Mouse (Mus musculus) embryonic facial prominence, embryonic 10.5 days (tissue): ENCODE results near the gene Bbx. TPM values are rescaled to one million over a fixed set of nuclear protein-coding genes. Genes with fewer than 3 reads are reported as not detected.

ENCODE experiments used
- DNase-seq: peaks from one replicate; pipeline ENCODE4 v3.0.0-alpha.2; 2017; ENCODE audit warnings: low spot score
- H3K27ac ChIP-seq: fragments of 300-500 bp; sonication (generic); replicated peaks from 2 replicates; pipeline ENCODE4 v1.5.1; 2016; ENCODE audit warnings: mild to moderate bottlenecking
- H3K27me3 ChIP-seq: fragments of 300-500 bp; sonication (generic); replicated peaks from 2 replicates; pipeline ENCODE4 v1.6.1; 2016; ENCODE audit warnings: low read depth, mild to moderate bottlenecking; ENCODE audit not compliant: poor library complexity, severe bottlenecking
- H3K36me3 ChIP-seq: fragments of 300-500 bp; sonication (generic); replicated peaks from 2 replicates; pipeline ENCODE4 v1.6.1; 2016; ENCODE audit warnings: mild to moderate bottlenecking, moderate library complexity
- H3K4me1 ChIP-seq: fragments of 300-500 bp; sonication (generic); 2 replicates; pipeline ENCODE4 v1.6.1; 2016
- H3K4me3 ChIP-seq: fragments of 300-500 bp; sonication (generic); 2 replicates; pipeline ENCODE4 v1.5.1; 2016; ENCODE audit warnings: mild to moderate bottlenecking, moderate library complexity
- H3K9me3 ChIP-seq: fragments of 300-500 bp; sonication (generic); 2 replicates; pipeline ENCODE4 v1.6.1; 2016; ENCODE audit warnings: mild to moderate bottlenecking
- WGBS: fragments of 180-500 bp; shearing (Covaris S2); methylation state at CpG from one replicate; pipeline ENCODE4 v1.1.7; 2016; 5-methylcytosine and 5-hydroxymethylcytosine counted together
- polyA plus RNA-seq: library from polyadenylated mRNA; unstranded; fragments of >200 nt; fragmentation: Nextera tagmentation; extraction: Ambion mirVana; gene quantifications from 2 replicates; pipeline ENCODE4 v1.2.1, GENCODE M21; 2016

Bbx gene
- 44.6 and 48.3 TPM in 2 replicates for polyA plus RNA-seq

GRCm38 (mm10) chr16:50432062-50432878, at the start of gene Bbx:
Bbx (minus strand) TSS chr16:50432390.
- peak within 1 kb of the TSS; percentile 96 for H3K27ac ChIP-seq
- H3K9me3 ChIP-seq, result no peaks in the 10 kb centered on the region
- peak within 1 kb of the TSS; percentile 95 for H3K4me3 ChIP-seq
- peak; percentile 94 for DNase-seq
- no peaks in the 10 kb centered on the region for H3K36me3 ChIP-seq
- no peaks in the 10 kb centered on the region for H3K27me3 ChIP-seq
- H3K4me1 ChIP-seq, result peaks cover 9% of the 10 kb centered on the region
- WGBS, result under 1% methylated on average over 55 of the region's 55 CpGs

GRCm38 (mm10) chr16:50481892-50482291, 49.7 kb upstream of the Bbx start:
- no peak overlapping the region for H3K27ac ChIP-seq
- H3K9me3 ChIP-seq, result no peaks in the 10 kb centered on the region
- DNase-seq, result no peak
- 72% methylated on average over 7 of the region's 7 CpGs for WGBS
- H3K27me3 ChIP-seq, result no peaks in the 10 kb centered on the region
- no peaks in the 10 kb centered on the region for H3K36me3 ChIP-seq
- 0 out of 2 replicates have a peak, but pooled peaks cover 5% of the 10 kb centered on the region for H3K4me1 ChIP-seq
- no peak overlapping the region for H3K4me3 ChIP-seq

GRCm38 (mm10) chr16:50481341-50481740, 49.2 kb upstream of the Bbx start:
- Histone ChIP-seq H3K4me1 (0 out of 2 replicates have a peak, but pooled peaks cover 5% of the 10 kb centered on the region), H3K36me3 (no peaks in the 10 kb centered on the region), H3K27me3 (no peaks in the 10 kb centered on the region), H3K9me3 (no peaks in the 10 kb centered on the region), H3K4me3 (no peak overlapping the region), H3K27ac (no peak overlapping the region)
- WGBS, result 65% methylated on average over 5 of the region's 5 CpGs
- no peak for DNase-seq

- H3K9me3 ChIP-seq, result no peaks in the 10 kb centered on the region
- no peak overlapping the region for H3K4me3 ChIP-seq
- H3K27ac ChIP-seq, result no peak overlapping the region
- no peaks in the 10 kb centered on the region for H3K27me3 ChIP-seq
- WGBS, result 97% methylated on average over 1 of the region's 1 CpGs
- H3K36me3 ChIP-seq, result no peaks in the 10 kb centered on the region
- no peak for DNase-seq
- H3K4me1 ChIP-seq, result 0 out of 2 replicates have a peak, but pooled peaks cover 5% of the 10 kb centered on the region
Measured at GRCm38 (mm10) chr16:50478695-50479094, 46.5 kb upstream of the Bbx start.

GRCm38 (mm10) chr16:50477628-50478027, 45.4 kb upstream of the Bbx start:
- Histone ChIP-seq H3K9me3 (no peaks in the 10 kb centered on the region), H3K4me1 (0 out of 2 replicates have a peak, but pooled peaks cover 5% of the 10 kb centered on the region), H3K27me3 (no peaks in the 10 kb centered on the region), H3K27ac (no peak overlapping the region), H3K4me3 (no peak overlapping the region), H3K36me3 (no peaks in the 10 kb centered on the region)
- no peak for DNase-seq
- WGBS, result 89% methylated on average over 6 of the region's 6 CpGs

- no peaks in the 10 kb centered on the region for H3K27me3 ChIP-seq
- H3K9me3 ChIP-seq, result no peaks in the 10 kb centered on the region
- no peak overlapping the region for H3K4me3 ChIP-seq
- peak; percentile 16 for DNase-seq
- H3K36me3 ChIP-seq, result no peaks in the 10 kb centered on the region
- peaks cover 5% of the 10 kb centered on the region for H3K4me1 ChIP-seq
- WGBS, result 36% methylated on average over 10 of the region's 10 CpGs
- H3K27ac ChIP-seq, result no peak overlapping the region
Measured at GRCm38 (mm10) chr16:50462226-50462870, 30.2 kb upstream of the Bbx start.

- H3K27ac ChIP-seq, result no peak overlapping the region
- no peak overlapping the region for H3K4me3 ChIP-seq
- H3K4me1 ChIP-seq, result peaks cover 5% of the 10 kb centered on the region
- no peak for DNase-seq
- no peaks in the 10 kb centered on the region for H3K27me3 ChIP-seq
- WGBS, result 47% methylated on average over 3 of the region's 3 CpGs
- no peaks in the 10 kb centered on the region for H3K36me3 ChIP-seq
- no peaks in the 10 kb centered on the region for H3K9me3 ChIP-seq
Measured at GRCm38 (mm10) chr16:50459146-50459545, 27.0 kb upstream of the Bbx start.

GRCm38 (mm10) chr16:50456053-50456452, 23.9 kb upstream of the Bbx start:
- no peaks in the 10 kb centered on the region for H3K9me3 ChIP-seq
- H3K27me3 ChIP-seq, result no peaks in the 10 kb centered on the region
- no peak for DNase-seq
- H3K36me3 ChIP-seq, result no peaks in the 10 kb centered on the region
- no peak overlapping the region for H3K27ac ChIP-seq
- 84% methylated on average over 1 of the region's 1 CpGs for WGBS
- H3K4me3 ChIP-seq, result no peak overlapping the region
- no peaks in the 10 kb centered on the region for H3K4me1 ChIP-seq

GRCm38 (mm10) chr16:50449086-50449485, 16.9 kb upstream of the Bbx start:
- DNase-seq, result no peak
- H3K27ac ChIP-seq, result no peak overlapping the region
- no peaks in the 10 kb centered on the region for H3K27me3 ChIP-seq
- no peaks in the 10 kb centered on the region for H3K4me1 ChIP-seq
- H3K36me3 ChIP-seq, result no peaks in the 10 kb centered on the region
- 86% methylated on average over 9 of the region's 9 CpGs for WGBS
- no peaks in the 10 kb centered on the region for H3K9me3 ChIP-seq
- H3K4me3 ChIP-seq, result no peak overlapping the region

- Histone ChIP-seq H3K4me3 (no peak overlapping the region), H3K4me1 (no peaks in the 10 kb centered on the region), H3K9me3 (no peaks in the 10 kb centered on the region), H3K36me3 (no peaks in the 10 kb centered on the region), H3K27ac (no peak overlapping the region), H3K27me3 (no peaks in the 10 kb centered on the region)
- WGBS, result 87% methylated on average over 6 of the region's 6 CpGs
- no peak for DNase-seq
Measured at GRCm38 (mm10) chr16:50445014-50445413, 12.8 kb upstream of the Bbx start.

GRCm38 (mm10) chr16:50438816-50439215, 6.6 kb upstream of the Bbx start:
- Histone ChIP-seq H3K27ac (no peak overlapping the region), H3K9me3 (no peaks in the 10 kb centered on the region), H3K4me3 (no peak overlapping the region), H3K4me1 (no peaks in the 10 kb centered on the region), H3K27me3 (no peaks in the 10 kb centered on the region), H3K36me3 (no peaks in the 10 kb centered on the region)
- WGBS, result 61% methylated on average over 3 of the region's 3 CpGs
- no peak for DNase-seq

- no peak overlapping the region for H3K27ac ChIP-seq
- no peak for DNase-seq
- WGBS, result 85% methylated on average over 15 of the region's 15 CpGs
Measured at GRCm38 (mm10) chr16:50437788-50438187, 5.6 kb upstream of the Bbx start.

GRCm38 (mm10) chr16:50437331-50437730, 5.1 kb upstream of the Bbx start:
- no peaks in the 10 kb centered on the region for H3K27me3 ChIP-seq
- no peaks in the 10 kb centered on the region for H3K4me1 ChIP-seq
- H3K36me3 ChIP-seq, result no peaks in the 10 kb centered on the region
- H3K27ac ChIP-seq, result no peak overlapping the region
- DNase-seq, result no peak
- WGBS, result 50% methylated on average over 2 of the region's 2 CpGs
- no peaks in the 10 kb centered on the region for H3K9me3 ChIP-seq
- no peak overlapping the region for H3K4me3 ChIP-seq

More at GRCm38 (mm10) chr16:50437788-50438187, 5.6 kb upstream of the Bbx start:
- Histone ChIP-seq H3K4me3 (no peak overlapping the region), H3K27me3 (no peaks in the 10 kb centered on the region), H3K36me3 (no peaks in the 10 kb centered on the region), H3K9me3 (no peaks in the 10 kb centered on the region), H3K4me1 (no peaks in the 10 kb centered on the region)
